Mouse (Mus musculus): ENCODE measurements around the gene Thra. TPM values are rescaled to one million over a fixed set of nuclear protein-coding genes. Genes with fewer than 3 reads are reported as not detected.

Gene Thra
- total and polyA plus RNA-seq, 2 experiments, result 5.5 to 14.9 TPM

GRCm38 (mm10) chr11:98771131-98771530 lies 30.7 kb downstream of the Thra start:
- H3K4me3 ChIP-seq (ENCODE audit: insufficient read depth, low read depth, low read length), result no peak overlapping the region
- no peak overlapping the region for H3K9ac ChIP-seq (ENCODE audit: low read depth, low read length)
- WGBS, result 95% methylated on average over 18 of the region's 18 CpGs
- TF ChIP-seq CTCF (IDR thresholded peaks at IDR 0.05; ENCODE audit: low read depth, low read length) (no peak), POLR2A (IDR thresholded peaks at IDR 0.05; ENCODE audit: extremely low read depth, insufficient read depth, low read length) (no peak)
- peaks cover 15% of the 10 kb centered on the region for H3K4me1 ChIP-seq (ENCODE audit: control insufficient read depth, insufficient read depth, low read length)
- no peaks in the 10 kb centered on the region for H3K27me3 ChIP-seq (ENCODE audit: control insufficient read depth, insufficient read depth, low read length)
- no peak for DNase-seq (ENCODE audit: extremely low read depth, low read depth, low spot score)
- 0 out of 2 replicates have a peak, but pooled peaks cover 3% of the 10 kb centered on the region for H3K79me2 ChIP-seq (ENCODE audit: control insufficient read depth, insufficient read depth, low read length)
- H3K36me3 ChIP-seq (ENCODE audit: control insufficient read depth, insufficient read depth, low read length), result peaks cover 49% of the 10 kb centered on the region
- H3K27ac ChIP-seq (replicated peaks; ENCODE audit: insufficient read depth, low read depth, low read length), result no peak overlapping the region

GRCm38 (mm10) chr11:98771844-98772525 lies 31.5 kb downstream of the Thra start:
- Histone ChIP-seq H3K9ac (ENCODE audit: low read depth, low read length) (peak overlapping the region; percentile 39), H3K4me1 (ENCODE audit: control insufficient read depth, insufficient read depth, low read length) (peaks cover 22% of the 10 kb centered on the region), H3K27me3 (ENCODE audit: control insufficient read depth, insufficient read depth, low read length) (no peaks in the 10 kb centered on the region), H3K4me3 (ENCODE audit: insufficient read depth, low read depth, low read length) (peak overlapping the region; percentile 44), H3K36me3 (ENCODE audit: control insufficient read depth, insufficient read depth, low read length) (peaks cover 49% of the 10 kb centered on the region), H3K27ac (replicated peaks; ENCODE audit: insufficient read depth, low read depth, low read length) (peak overlapping the region; percentile 45), H3K79me2 (ENCODE audit: control insufficient read depth, insufficient read depth, low read length) (0 out of 2 replicates have a peak, but pooled peaks cover 3% of the 10 kb centered on the region)
- DNase-seq (ENCODE audit: extremely low read depth, low read depth, low spot score), result no peak
- 78% methylated on average over 11 of the region's 11 CpGs for WGBS
- TF ChIP-seq CTCF (IDR thresholded peaks at IDR 0.05; ENCODE audit: low read depth, low read length) (no peak), POLR2A (IDR thresholded peaks at IDR 0.05; ENCODE audit: extremely low read depth, insufficient read depth, low read length) (no peak)

GRCm38 (mm10) chr11:98772667-98773171 lies 32.3 kb downstream of the Thra start:
- no peaks in the 10 kb centered on the region for H3K27me3 ChIP-seq (ENCODE audit: control insufficient read depth, insufficient read depth, low read length)
- H3K27ac ChIP-seq (replicated peaks; ENCODE audit: insufficient read depth, low read depth, low read length), result peak overlapping the region; percentile 45
- peak overlapping the region; percentile 39 for H3K9ac ChIP-seq (ENCODE audit: low read depth, low read length)
- 5% methylated on average over 8 of the region's 8 CpGs for WGBS
- TF ChIP-seq POLR2A (IDR thresholded peaks at IDR 0.05; ENCODE audit: extremely low read depth, insufficient read depth, low read length) (no peak), CTCF (IDR thresholded peaks at IDR 0.05; ENCODE audit: low read depth, low read length) (no peak)
- peak; percentile 91 for DNase-seq (ENCODE audit: extremely low read depth, low read depth, low spot score)
- H3K36me3 ChIP-seq (ENCODE audit: control insufficient read depth, insufficient read depth, low read length), result peaks cover 49% of the 10 kb centered on the region
- H3K4me3 ChIP-seq (ENCODE audit: insufficient read depth, low read depth, low read length), result peak overlapping the region; percentile 44
- H3K79me2 ChIP-seq (ENCODE audit: control insufficient read depth, insufficient read depth, low read length), result 0 out of 2 replicates have a peak, but pooled peaks cover 3% of the 10 kb centered on the region
- peaks cover 26% of the 10 kb centered on the region for H3K4me1 ChIP-seq (ENCODE audit: control insufficient read depth, insufficient read depth, low read length)

DNA sequence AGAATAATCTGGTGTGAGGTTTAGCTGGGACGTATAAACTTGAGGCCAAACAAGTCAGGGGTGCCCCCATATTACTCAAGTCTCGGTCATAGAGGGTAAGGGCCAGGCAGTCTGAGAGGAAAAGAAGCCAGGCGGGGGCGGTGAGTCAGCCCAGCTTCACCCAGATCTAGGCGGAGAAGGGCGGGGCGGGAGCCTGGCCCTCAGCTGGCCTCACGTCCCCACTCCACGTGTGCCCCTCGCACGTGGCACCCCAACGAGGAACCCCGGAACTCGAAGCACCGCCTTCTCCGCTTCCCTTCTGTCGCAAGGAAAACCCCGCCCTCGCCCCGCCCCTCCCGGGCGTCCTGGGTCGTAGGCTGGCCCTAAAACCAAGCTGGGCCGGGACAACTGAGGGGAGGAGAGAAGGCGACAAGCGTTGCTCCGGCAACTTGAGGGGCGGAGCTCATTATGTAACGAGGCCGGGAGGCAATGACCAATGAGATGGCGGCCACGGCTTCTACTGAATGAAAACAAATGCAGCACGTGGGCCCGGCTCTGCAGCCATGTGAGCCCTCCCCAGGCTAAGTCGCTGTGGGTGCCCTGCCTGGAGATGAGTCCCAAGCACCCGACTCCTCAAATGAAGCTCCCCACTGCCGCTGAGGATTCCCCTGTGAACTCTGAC lies 33.3 kb downstream of the Thra start:
- DNase-seq (ENCODE audit: extremely low read depth, low read depth, low spot score), result peak; percentile 97
- under 1% methylated on average over 37 of the region's 37 CpGs for WGBS
- TF ChIP-seq CTCF (IDR thresholded peaks at IDR 0.05; ENCODE audit: low read depth, low read length), result 0 out of 2 replicates have a peak, but pooled peaks have one; percentile 9
- peak; percentile 91 for TF ChIP-seq POLR2A (IDR thresholded peaks at IDR 0.05; ENCODE audit: extremely low read depth, insufficient read depth, low read length)
- H3K79me2 ChIP-seq (ENCODE audit: control insufficient read depth, insufficient read depth, low read length), result 0 out of 2 replicates have a peak, but pooled peaks cover 3% of the 10 kb centered on the region
- H3K9ac ChIP-seq (ENCODE audit: low read depth, low read length), result peak overlapping the region; percentile 85
- H3K27ac ChIP-seq (replicated peaks; ENCODE audit: insufficient read depth, low read depth, low read length), result peak overlapping the region; percentile 96
- peaks cover 41% of the 10 kb centered on the region for H3K36me3 ChIP-seq (ENCODE audit: control insufficient read depth, insufficient read depth, low read length)
- no peaks in the 10 kb centered on the region for H3K27me3 ChIP-seq (ENCODE audit: control insufficient read depth, insufficient read depth, low read length)
- peaks cover 28% of the 10 kb centered on the region for H3K4me1 ChIP-seq (ENCODE audit: control insufficient read depth, insufficient read depth, low read length)
- H3K4me3 ChIP-seq (ENCODE audit: insufficient read depth, low read depth, low read length), result peak overlapping the region; percentile 83

GRCm38 (mm10) chr11:98774582-98775347 lies 34.3 kb downstream of the Thra start, which contains the start of gene Nr1d1:
Gene Nr1d1, minus strand, starts transcription at chr11:98775333.
- WGBS, result under 1% methylated on average over 22 of the region's 22 CpGs
- Histone ChIP-seq H3K4me3 (ENCODE audit: insufficient read depth, low read depth, low read length) (peak within 1 kb of the TSS; percentile 83), H3K27me3 (ENCODE audit: control insufficient read depth, insufficient read depth, low read length) (no peaks in the 10 kb centered on the region), H3K27ac (replicated peaks; ENCODE audit: insufficient read depth, low read depth, low read length) (peak within 1 kb of the TSS; percentile 96), H3K9ac (ENCODE audit: low read depth, low read length) (peak within 1 kb of the TSS; percentile 85), H3K4me1 (ENCODE audit: control insufficient read depth, insufficient read depth, low read length) (peaks cover 28% of the 10 kb centered on the region), H3K79me2 (ENCODE audit: control insufficient read depth, insufficient read depth, low read length) (0 out of 2 replicates have a peak, but pooled peaks cover 3% of the 10 kb centered on the region), H3K36me3 (ENCODE audit: control insufficient read depth, insufficient read depth, low read length) (peaks cover 31% of the 10 kb centered on the region)
- no peak for DNase-seq (ENCODE audit: extremely low read depth, low read depth, low spot score)
- no peak for TF ChIP-seq CTCF (IDR thresholded peaks at IDR 0.05; ENCODE audit: low read depth, low read length)
- TF ChIP-seq POLR2A (IDR thresholded peaks at IDR 0.05; ENCODE audit: extremely low read depth, insufficient read depth, low read length), result peak; percentile 88
